Mouse (Mus musculus) midbrain, embryonic 16.5 days (tissue): Measurements from ENCODE around the gene Fam208a. TPM values are rescaled to one million over a fixed set of nuclear protein-coding genes. Genes with fewer than 3 reads are reported as not detected.
A peak's percentile ranks its signal among the peaks of the same experiment; 100 is the strongest.

Source experiments
- ATAC-seq: fragments of 200-750 bp; cut with Nextera tagmentation; 2 replicates; pipeline ENCODE4 v1.8.0; 2017; ENCODE audit warnings: moderate TSS enrichment
- H3K27ac ChIP-seq: fragments of 300-500 bp; sonication (generic); 2 replicates; pipeline ENCODE4 v1.5.1; 2014; ENCODE audit warnings: mild to moderate bottlenecking, low read length, mixed read lengths
- H3K27me3 ChIP-seq: fragments of 300-500 bp; sonication (generic); 2 replicates; pipeline ENCODE4 v1.6.1; 2014; ENCODE audit warnings: low read depth, low read length, mixed read lengths; ENCODE audit not compliant: control insufficient read depth, insufficient read depth
- H3K36me3 ChIP-seq: fragments of 300-500 bp; sonication (generic); 2 replicates; pipeline ENCODE4 v1.6.1; 2014; ENCODE audit warnings: mild to moderate bottlenecking, low read length, moderate library complexity, mixed read lengths; ENCODE audit not compliant: control insufficient read depth, insufficient read depth
- H3K4me1 ChIP-seq: fragments of 300-500 bp; sonication (generic); 2 replicates; pipeline ENCODE4 v1.6.1; 2014; ENCODE audit warnings: mild to moderate bottlenecking, low read length, mixed read lengths; ENCODE audit not compliant: control insufficient read depth, insufficient read depth
- H3K4me2 ChIP-seq: fragments of 300-500 bp; sonication (generic); 2 replicates; pipeline ENCODE4 v1.6.1; 2014; ENCODE audit warnings: mild to moderate bottlenecking, low read length, mixed read lengths
- H3K4me3 ChIP-seq: fragments of 300-500 bp; sonication (generic); 2 replicates; pipeline ENCODE4 v1.5.1; 2014; ENCODE audit warnings: low read depth, mild to moderate bottlenecking, low read length, moderate library complexity, mixed read lengths
- H3K9ac ChIP-seq: fragments of 300-500 bp; sonication (generic); 2 replicates; pipeline ENCODE4 v1.6.1; 2014; ENCODE audit warnings: low read depth, low read length, mixed read lengths
- H3K9me3 ChIP-seq: fragments of 300-500 bp; sonication (generic); replicated peaks from 2 replicates; pipeline ENCODE4 v1.6.1; 2014; ENCODE audit warnings: mild to moderate bottlenecking, low read length, mixed read lengths; ENCODE audit not compliant: control insufficient read depth, poor library complexity, severe bottlenecking
- WGBS: fragments of 180-500 bp; shearing (Covaris S2); extraction: QIAGEN DNeasy Blood & Tissue Kit; methylation state at CpG from one replicate; pipeline ENCODE4 v1.1.7; 2014; 5-methylcytosine and 5-hydroxymethylcytosine counted together
- microRNA-seq: library from miRNA; unstranded; fragments of <30 nt; microRNA quantifications from one replicate; pipeline ENCODE4, GENCODE M21; 2017
- polyA plus RNA-seq: library from polyadenylated mRNA; unstranded; fragments of >200 nt; fragmentation: Nextera tagmentation; extraction: Ambion mirVana; gene quantifications from 2 replicates; pipeline ENCODE4 v1.2.1, GENCODE M21; 2015

Fam208a gene
- polyA plus RNA-seq, 1 experiment from 2014 or later = 15.0 TPM

- H3K27me3 ChIP-seq = no peaks in the 10 kb centered on the region
- no peaks in the 10 kb centered on the region for H3K9me3 ChIP-seq
- H3K4me3 ChIP-seq = peak within 1 kb of the TSS; percentile 71
- H3K27ac ChIP-seq = peak within 1 kb of the TSS; percentile 78
- H3K36me3 ChIP-seq = 0 out of 2 replicates have a peak, but pooled peaks cover under 1% of the 10 kb centered on the region
- H3K9ac ChIP-seq = peak within 1 kb of the TSS; percentile 71
- H3K4me2 ChIP-seq = peak within 1 kb of the TSS; percentile 90
- peaks cover 13% of the 10 kb centered on the region for H3K4me1 ChIP-seq
- peak; percentile 97 for ATAC-seq
- 0% methylated on average over 50 of the region's 51 CpGs for WGBS
These were observed 79.4 kb downstream of the Fam208a start, which contains the start of gene Ccdc66 for GRCm38 (mm10) chr14:27507894-27508643. Ccdc66 (minus strand) TSS chr14:27508460.

GRCm38 (mm10) chr14:27508644-27509301, 80.1 kb downstream of the Fam208a start:
- WGBS = 33% methylated on average over 15 of the region's 15 CpGs
- H3K4me3 ChIP-seq = peak overlapping the region; percentile 71
- no peaks in the 10 kb centered on the region for H3K9me3 ChIP-seq
- H3K36me3 ChIP-seq = no peaks in the 10 kb centered on the region
- ATAC-seq = peak; percentile 89
- peak overlapping the region; percentile 78 for H3K27ac ChIP-seq
- peak overlapping the region; percentile 90 for H3K4me2 ChIP-seq
- H3K27me3 ChIP-seq = no peaks in the 10 kb centered on the region
- H3K4me1 ChIP-seq = peaks cover 13% of the 10 kb centered on the region
- H3K9ac ChIP-seq = peak overlapping the region; percentile 71

GRCm38 (mm10) chr14:27524541-27524940, 95.9 kb downstream of the Fam208a start:
- Histone ChIP-seq H3K9me3 (no peaks in the 10 kb centered on the region), H3K4me3 (no peak overlapping the region), H3K36me3 (no peaks in the 10 kb centered on the region), H3K27ac (no peak overlapping the region), H3K27me3 (no peaks in the 10 kb centered on the region), H3K9ac (no peak overlapping the region), H3K4me2 (no peak overlapping the region), H3K4me1 (no peaks in the 10 kb centered on the region)
- no peak for ATAC-seq

Small RNA genes lying within 50 kb of the gene (microRNA-seq; reads per million reads assigned to microRNA genes)
- not detected for gene Gm23633

Other genes with a start within 250 kb of the Fam208a start
- 8.9 and 10.1 TPM in 2 replicates for gene Ccdc66, start 79.6 kb downstream of the Fam208a start, polyA plus RNA-seq
- 94.2 and 110 TPM in 2 replicates for gene Erc2, start 193.6 kb downstream of the Fam208a start, polyA plus RNA-seq